Mouse (Mus musculus): ENCODE measurements around the gene Tnfrsf13c. TPM values are rescaled to one million over a fixed set of nuclear protein-coding genes. Genes with fewer than 3 reads are reported as not detected.
A peak's percentile ranks its signal among the peaks of the same experiment; 100 is the strongest.

Gene Tnfrsf13c
- polyA plus RNA-seq, 1 experiment: not detected

- TF ChIP-seq GATA1 (IDR thresholded peaks at IDR 0.05; ENCODE audit: borderline replicate concordance, low read length) (no peak), FLI1 (IDR thresholded peaks at IDR 0.05; ENCODE audit: low read length) (no peak)
- Histone ChIP-seq H3K9me3 (peaks cover 13% of the 10 kb centered on the region), H3K4me3 (replicated peaks) (no peak overlapping the region), H3K4me1 (peaks cover 75% of the 10 kb centered on the region), H3K27me3 (replicated peaks) (no peaks in the 10 kb centered on the region), H3K36me3 (replicated peaks; ENCODE audit: low read length) (peaks cover 100% of the 10 kb centered on the region)
Measured at GRCm38 (mm10) chr15:82186131-82186530, 38.0 kb downstream of the Tnfrsf13c start.

GRCm38 (mm10) chr15:82185062-82185783 lies 38.9 kb downstream of the Tnfrsf13c start:
- peaks cover 78% of the 10 kb centered on the region for H3K4me1 ChIP-seq
- no peak overlapping the region for H3K4me3 ChIP-seq (replicated peaks)
- peaks cover 13% of the 10 kb centered on the region for H3K9me3 ChIP-seq
- H3K27me3 ChIP-seq (replicated peaks): no peaks in the 10 kb centered on the region
- H3K36me3 ChIP-seq (replicated peaks; ENCODE audit: low read length): peaks cover 100% of the 10 kb centered on the region
- TF ChIP-seq FLI1 (IDR thresholded peaks at IDR 0.05; ENCODE audit: low read length) (no peak), GATA1 (IDR thresholded peaks at IDR 0.05; ENCODE audit: borderline replicate concordance, low read length) (no peak)

- Histone ChIP-seq H3K4me1 (peaks cover 79% of the 10 kb centered on the region), H3K27me3 (replicated peaks) (no peaks in the 10 kb centered on the region), H3K9me3 (peaks cover 17% of the 10 kb centered on the region), H3K36me3 (replicated peaks; ENCODE audit: low read length) (peaks cover 100% of the 10 kb centered on the region), H3K4me3 (replicated peaks) (peak overlapping the region; percentile 66)
- TF ChIP-seq FLI1 (IDR thresholded peaks at IDR 0.05; ENCODE audit: low read length) (no peak), GATA1 (IDR thresholded peaks at IDR 0.05; ENCODE audit: borderline replicate concordance, low read length) (no peak)
Measured at GRCm38 (mm10) chr15:82184656-82185055, 39.5 kb downstream of the Tnfrsf13c start.

GRCm38 (mm10) chr15:82184183-82184582 lies 40.0 kb downstream of the Tnfrsf13c start:
- TF ChIP-seq FLI1 (IDR thresholded peaks at IDR 0.05; ENCODE audit: low read length): 0 out of 2 replicates have a peak, but pooled peaks have one; percentile 27
- TF ChIP-seq GATA1 (IDR thresholded peaks at IDR 0.05; ENCODE audit: borderline replicate concordance, low read length): peak; percentile 46; the same call in 1 of the 3 replicates
- Histone ChIP-seq H3K27me3 (replicated peaks) (no peaks in the 10 kb centered on the region), H3K4me3 (replicated peaks) (peak overlapping the region; percentile 62), H3K4me1 (peaks cover 81% of the 10 kb centered on the region), H3K9me3 (peaks cover 22% of the 10 kb centered on the region), H3K36me3 (replicated peaks; ENCODE audit: low read length) (peaks cover 100% of the 10 kb centered on the region)

- H3K27me3 ChIP-seq (replicated peaks): no peaks in the 10 kb centered on the region
- H3K4me1 ChIP-seq: peaks cover 80% of the 10 kb centered on the region
- H3K9me3 ChIP-seq: peaks cover 24% of the 10 kb centered on the region
- H3K4me3 ChIP-seq (replicated peaks): peak overlapping the region; percentile 62
- H3K36me3 ChIP-seq (replicated peaks; ENCODE audit: low read length): peaks cover 100% of the 10 kb centered on the region
- TF ChIP-seq FLI1 (IDR thresholded peaks at IDR 0.05; ENCODE audit: low read length) (no peak), GATA1 (IDR thresholded peaks at IDR 0.05; ENCODE audit: borderline replicate concordance, low read length) (no peak)
Measured at GRCm38 (mm10) chr15:82183596-82183995, 40.6 kb downstream of the Tnfrsf13c start.

- Histone ChIP-seq H3K36me3 (replicated peaks; ENCODE audit: low read length) (peaks cover 100% of the 10 kb centered on the region), H3K4me3 (replicated peaks) (peak overlapping the region; percentile 70), H3K9me3 (peaks cover 24% of the 10 kb centered on the region), H3K4me1 (peaks cover 68% of the 10 kb centered on the region), H3K27me3 (replicated peaks) (no peaks in the 10 kb centered on the region)
- TF ChIP-seq FLI1 (IDR thresholded peaks at IDR 0.05; ENCODE audit: low read length) (no peak), GATA1 (IDR thresholded peaks at IDR 0.05; ENCODE audit: borderline replicate concordance, low read length) (no peak)
Measured at GRCm38 (mm10) chr15:82182311-82182710, 41.9 kb downstream of the Tnfrsf13c start.

- Histone ChIP-seq H3K27me3 (replicated peaks) (no peaks in the 10 kb centered on the region), H3K4me3 (replicated peaks) (no peak overlapping the region), H3K36me3 (replicated peaks; ENCODE audit: low read length) (peaks cover 100% of the 10 kb centered on the region), H3K4me1 (peaks cover 56% of the 10 kb centered on the region), H3K9me3 (peaks cover 22% of the 10 kb centered on the region)
- TF ChIP-seq FLI1 (IDR thresholded peaks at IDR 0.05; ENCODE audit: low read length) (no peak), GATA1 (IDR thresholded peaks at IDR 0.05; ENCODE audit: borderline replicate concordance, low read length) (no peak)
Measured at GRCm38 (mm10) chr15:82181131-82181530, 43.0 kb downstream of the Tnfrsf13c start.

GRCm38 (mm10) chr15:82177743-82178290 lies 46.4 kb downstream of the Tnfrsf13c start:
- no peak overlapping the region for H3K4me3 ChIP-seq (replicated peaks)
- H3K4me1 ChIP-seq: peaks cover 23% of the 10 kb centered on the region
- H3K9me3 ChIP-seq: peaks cover 22% of the 10 kb centered on the region
- TF ChIP-seq FLI1 (IDR thresholded peaks at IDR 0.05; ENCODE audit: low read length) (no peak), GATA1 (IDR thresholded peaks at IDR 0.05; ENCODE audit: borderline replicate concordance, low read length) (no peak)
- H3K36me3 ChIP-seq (replicated peaks; ENCODE audit: low read length): peaks cover 99% of the 10 kb centered on the region
- no peaks in the 10 kb centered on the region for H3K27me3 ChIP-seq (replicated peaks)

- TF ChIP-seq GATA1 (IDR thresholded peaks at IDR 0.05; ENCODE audit: borderline replicate concordance, low read length) (no peak), FLI1 (IDR thresholded peaks at IDR 0.05; ENCODE audit: low read length) (no peak)
- Histone ChIP-seq H3K36me3 (replicated peaks; ENCODE audit: low read length) (peaks cover 99% of the 10 kb centered on the region), H3K4me3 (replicated peaks) (no peak overlapping the region), H3K4me1 (peaks cover 13% of the 10 kb centered on the region), H3K27me3 (replicated peaks) (no peaks in the 10 kb centered on the region), H3K9me3 (peaks cover 11% of the 10 kb centered on the region)
Measured at GRCm38 (mm10) chr15:82175091-82175490, 49.1 kb downstream of the Tnfrsf13c start.

- Histone ChIP-seq H3K4me3 (replicated peaks) (no peak overlapping the region), H3K36me3 (replicated peaks; ENCODE audit: low read length) (peaks cover 99% of the 10 kb centered on the region), H3K27me3 (replicated peaks) (no peaks in the 10 kb centered on the region), H3K4me1 (peaks cover 27% of the 10 kb centered on the region), H3K9me3 (no peaks in the 10 kb centered on the region)
- TF ChIP-seq GATA1 (IDR thresholded peaks at IDR 0.05; ENCODE audit: borderline replicate concordance, low read length) (no peak), FLI1 (IDR thresholded peaks at IDR 0.05; ENCODE audit: low read length) (no peak)
Measured at GRCm38 (mm10) chr15:82172648-82173047, 51.5 kb downstream of the Tnfrsf13c start.

Other genes with a start within 250 kb of the Tnfrsf13c start
- not detected in 2 replicates for gene 1700029P11Rik, start 243.8 kb downstream of the Tnfrsf13c start, polyA plus RNA-seq (2012; ENCODE audit: insufficient read depth, low replicate concordance)
- gene Xrcc6, start 236.5 kb downstream of the Tnfrsf13c start, polyA plus RNA-seq (2012; ENCODE audit: insufficient read depth, low replicate concordance): 7.9 and 8.1 TPM in 2 replicates
- 53.6 and 99.4 TPM in 2 replicates for gene Desi1, start 190.5 kb downstream of the Tnfrsf13c start, polyA plus RNA-seq (2012; ENCODE audit: insufficient read depth, low replicate concordance)
- gene Snu13, start 176.8 kb downstream of the Tnfrsf13c start, polyA plus RNA-seq (2012; ENCODE audit: insufficient read depth, low replicate concordance): 96.3 and 124 TPM in 2 replicates
- not detected in 2 replicates for gene 4930407I10Rik, start 165.2 kb downstream of the Tnfrsf13c start, polyA plus RNA-seq (2012; ENCODE audit: insufficient read depth, low replicate concordance)
- not detected in 2 replicates for gene Mei1, start 154.4 kb downstream of the Tnfrsf13c start, polyA plus RNA-seq (2012; ENCODE audit: insufficient read depth, low replicate concordance)
- 4.1 and 35.3 TPM in 2 replicates for gene Ccdc134, start 96.4 kb downstream of the Tnfrsf13c start, polyA plus RNA-seq (2012; ENCODE audit: insufficient read depth, low replicate concordance)
- 351 and 1,948 TPM in 2 replicates for gene Srebf2, start 77.2 kb downstream of the Tnfrsf13c start, polyA plus RNA-seq (2012; ENCODE audit: insufficient read depth, low replicate concordance)
- 0.89 TPM in 1 of 2 replicates, not detected in the other for gene Shisa8, start 11.6 kb downstream of the Tnfrsf13c start, polyA plus RNA-seq (2012; ENCODE audit: insufficient read depth, low replicate concordance)
- gene Cenpm, start 20.4 kb upstream of the Tnfrsf13c start, polyA plus RNA-seq (2012; ENCODE audit: insufficient read depth, low replicate concordance): 9.2 and 32.0 TPM in 2 replicates
- 0.06 TPM in 1 of 2 replicates, not detected in the other for gene 1500009C09Rik, start 28.0 kb upstream of the Tnfrsf13c start, polyA plus RNA-seq (2012; ENCODE audit: insufficient read depth, low replicate concordance)
- 0.62 TPM in 1 of 2 replicates, not detected in the other for gene Sept3, start 50.5 kb upstream of the Tnfrsf13c start, polyA plus RNA-seq (2012; ENCODE audit: insufficient read depth, low replicate concordance)
- not detected in 2 replicates for gene Wbp2nl, start 74.6 kb upstream of the Tnfrsf13c start, polyA plus RNA-seq (2012; ENCODE audit: insufficient read depth, low replicate concordance)
- 280 and 641 TPM in 2 replicates for gene Naga, start 114.6 kb upstream of the Tnfrsf13c start, polyA plus RNA-seq (2012; ENCODE audit: insufficient read depth, low replicate concordance)
- 1.2 and 5.5 TPM in 2 replicates for gene Pheta2, start 114.6 kb upstream of the Tnfrsf13c start, polyA plus RNA-seq (2012; ENCODE audit: insufficient read depth, low replicate concordance)
- gene Smdt1, start 114.6 kb upstream of the Tnfrsf13c start, polyA plus RNA-seq (2012; ENCODE audit: insufficient read depth, low replicate concordance): 118 and 198 TPM in 2 replicates
- gene Ndufa6, start 130.0 kb upstream of the Tnfrsf13c start, polyA plus RNA-seq (2012; ENCODE audit: insufficient read depth, low replicate concordance): 274 and 631 TPM in 2 replicates
- gene Cyp2d22, start 155.9 kb upstream of the Tnfrsf13c start, polyA plus RNA-seq (2012; ENCODE audit: insufficient read depth, low replicate concordance): 0.13 TPM in 1 of 2 replicates, not detected in the other
- gene Cyp2d11, start 169.7 kb upstream of the Tnfrsf13c start, polyA plus RNA-seq (2012; ENCODE audit: insufficient read depth, low replicate concordance): not detected in 2 replicates
- gene Cyp2d10, start 182.8 kb upstream of the Tnfrsf13c start, polyA plus RNA-seq (2012; ENCODE audit: insufficient read depth, low replicate concordance): not detected in 2 replicates
- gene Cyp2d9, start 209.1 kb upstream of the Tnfrsf13c start, polyA plus RNA-seq (2012; ENCODE audit: insufficient read depth, low replicate concordance): not detected in 2 replicates

Measured in megakaryocyte, embryonic 14.5 days (primary cell).